Mouse (Mus musculus) T-helper 1 cell (primary cell): Measurements from ENCODE around the gene Lrp10.

Experiments
- in situ Hi-C: fragments of 300-600 bp; cut with MboI, MseI; formaldehyde crosslinking; loops from one replicate; pipeline ENCODE4 v1.15.1; 2025; ENCODE audit warnings: high pct_unique_total_duplicates

The Lrp10 gene

GRCm38 (mm10) chr14:54475941-54476844 is 12.3 kb downstream of the Lrp10 start, which contains the start of gene Rem2:
Gene Rem2, plus strand, starts transcription at chr14:54476100.
- in situ Hi-C loops, result no loop called here

GRCm38 (mm10) chr14:54477172-54477909 is 13.4 kb downstream of the Lrp10 start:
- in situ Hi-C loops, result no loop called here

- in situ Hi-C loops, result no loop called here
These were observed 15.5 kb downstream of the Lrp10 start for GRCm38 (mm10) chr14:54479451-54479920.

DNA sequence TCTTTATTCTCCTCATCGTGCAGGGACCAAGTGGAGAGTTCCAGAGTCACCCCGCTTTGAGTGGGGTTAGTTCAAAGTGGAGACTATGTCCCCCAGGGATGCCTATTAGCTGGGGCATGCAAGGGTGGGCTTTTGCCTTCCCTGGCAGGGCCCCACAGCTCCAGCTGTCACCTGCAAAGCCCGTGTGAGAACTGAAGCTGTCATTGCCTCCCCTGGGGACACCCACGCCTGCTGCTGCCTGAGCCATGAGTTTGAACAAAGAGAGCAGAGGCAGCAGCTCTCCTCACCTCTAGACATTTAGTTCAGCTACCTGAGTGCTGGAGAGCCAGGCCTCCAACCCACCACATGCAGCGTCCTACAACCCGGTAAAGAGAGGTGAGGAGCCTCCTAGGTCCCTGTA is 16.7 kb downstream of the Lrp10 start:
- in situ Hi-C loops, result no loop called here

DNA sequence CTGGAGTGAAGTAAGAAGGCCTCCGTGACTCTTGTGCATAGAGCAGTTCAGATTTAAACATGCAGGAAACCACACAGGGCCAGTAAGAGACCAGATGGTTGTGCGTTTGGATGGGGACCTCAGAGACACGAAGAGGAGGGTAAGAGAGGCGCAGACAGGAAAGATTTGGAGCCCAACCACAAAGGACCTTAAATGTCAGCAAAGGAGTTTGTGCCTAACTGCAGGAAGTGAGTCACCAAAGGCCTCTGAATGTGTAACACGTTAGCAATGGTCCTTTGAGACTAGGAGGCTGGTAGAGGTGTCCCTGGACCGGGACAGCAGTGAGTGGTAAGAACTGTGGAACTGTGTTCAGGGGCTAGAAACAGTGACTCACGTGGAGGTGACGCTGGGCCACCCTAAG is 17.5 kb downstream of the Lrp10 start:
- in situ Hi-C loops, result no loop called here

- in situ Hi-C loops, result no loop called here
These were observed 18.6 kb downstream of the Lrp10 start for GRCm38 (mm10) chr14:54482498-54482897.

- in situ Hi-C loops, result no loop called here
These were observed 22.0 kb downstream of the Lrp10 start for GRCm38 (mm10) chr14:54485899-54486298.

DNA sequence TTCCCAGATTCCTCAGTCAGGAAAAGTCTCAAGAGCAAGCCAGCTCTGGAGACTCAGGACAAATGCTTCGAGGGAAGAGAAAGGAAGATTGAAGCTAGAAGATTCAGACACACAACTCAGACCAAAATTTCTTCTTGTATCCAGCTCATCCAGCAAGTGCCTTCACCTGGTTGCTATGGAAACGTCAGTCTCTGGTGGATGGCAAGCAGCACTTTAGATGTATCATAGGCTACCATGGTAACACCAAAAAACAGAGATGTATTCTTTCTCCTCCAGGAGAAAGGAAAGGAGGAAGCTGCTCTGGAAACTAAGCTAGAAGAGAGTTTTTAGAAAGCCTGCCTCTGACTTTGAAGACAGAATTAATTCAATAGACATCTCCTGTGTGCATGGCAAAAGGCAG is 23.8 kb downstream of the Lrp10 start:
- in situ Hi-C loops, result no loop called here

- in situ Hi-C loops, result no loop called here
These were observed 24.4 kb downstream of the Lrp10 start for GRCm38 (mm10) chr14:54488350-54488749.

GRCm38 (mm10) chr14:54492345-54493131 is 28.6 kb downstream of the Lrp10 start:
- in situ Hi-C loops, result no loop called here

DNA sequence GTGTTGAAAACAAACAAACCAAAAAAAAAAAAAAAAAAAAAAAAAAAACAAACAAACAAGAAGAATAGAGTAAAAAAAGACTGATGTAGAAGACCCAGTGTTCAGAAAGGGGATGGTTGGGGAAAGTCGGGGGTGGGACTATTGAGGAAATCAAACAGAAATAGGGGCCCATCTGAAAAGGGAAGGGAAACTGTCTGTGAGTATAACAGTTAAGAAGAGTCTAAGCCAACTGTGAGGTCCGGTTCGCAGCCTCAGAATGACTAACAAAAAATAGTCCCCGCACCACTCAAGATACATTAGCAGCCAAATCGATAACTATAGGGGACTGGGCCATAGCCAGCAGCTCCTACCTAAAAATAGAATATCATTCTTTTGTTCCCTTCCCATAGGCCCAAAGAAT is 29.3 kb downstream of the Lrp10 start:
- in situ Hi-C loops, result no loop called here

GRCm38 (mm10) chr14:54494234-54494633 is 30.3 kb downstream of the Lrp10 start:
- in situ Hi-C loops, result no loop called here

GRCm38 (mm10) chr14:54496706-54497105 is 32.8 kb downstream of the Lrp10 start:
- in situ Hi-C loops, result no loop called here

DNA sequence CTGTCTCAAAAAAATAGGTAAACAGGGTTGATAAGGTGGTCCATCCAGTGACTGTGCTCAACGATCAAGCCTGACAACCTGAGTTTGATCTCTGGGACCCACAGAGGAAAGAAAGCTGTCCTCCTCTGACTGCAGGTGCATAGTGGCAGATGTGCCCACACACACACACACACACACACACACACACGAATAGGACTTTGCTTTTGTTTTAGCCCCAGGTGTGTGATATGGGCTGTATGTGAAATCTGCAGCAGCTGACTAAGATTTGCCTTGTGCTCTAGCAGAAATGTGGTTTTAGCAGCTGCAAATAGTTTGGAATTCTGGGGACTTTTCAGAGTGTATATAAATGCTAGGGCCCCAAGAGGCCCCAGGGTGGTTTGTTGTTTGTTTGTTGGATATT is 35.4 kb downstream of the Lrp10 start:
- in situ Hi-C loops, result no loop called here

DNA sequence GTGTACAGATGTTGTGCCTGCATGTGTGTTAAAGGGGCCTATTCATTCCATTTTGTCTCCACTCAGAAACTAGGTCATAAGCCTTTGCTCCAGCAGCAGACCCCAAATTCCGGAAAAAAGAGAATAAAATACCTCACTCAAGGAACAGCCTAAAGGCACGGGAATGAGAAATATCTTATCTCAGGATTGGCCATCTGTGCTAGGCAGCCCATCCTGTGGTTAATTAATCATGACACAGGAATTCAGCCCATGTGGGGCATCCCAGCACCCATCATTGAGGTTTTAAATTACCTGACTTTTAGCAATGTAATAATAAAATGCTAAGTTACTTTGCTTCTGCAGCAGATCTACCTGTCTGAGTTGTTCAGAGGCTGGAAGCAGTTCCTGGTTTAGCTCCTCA is 37.4 kb downstream of the Lrp10 start:
- in situ Hi-C loops, result no loop called here

DNA sequence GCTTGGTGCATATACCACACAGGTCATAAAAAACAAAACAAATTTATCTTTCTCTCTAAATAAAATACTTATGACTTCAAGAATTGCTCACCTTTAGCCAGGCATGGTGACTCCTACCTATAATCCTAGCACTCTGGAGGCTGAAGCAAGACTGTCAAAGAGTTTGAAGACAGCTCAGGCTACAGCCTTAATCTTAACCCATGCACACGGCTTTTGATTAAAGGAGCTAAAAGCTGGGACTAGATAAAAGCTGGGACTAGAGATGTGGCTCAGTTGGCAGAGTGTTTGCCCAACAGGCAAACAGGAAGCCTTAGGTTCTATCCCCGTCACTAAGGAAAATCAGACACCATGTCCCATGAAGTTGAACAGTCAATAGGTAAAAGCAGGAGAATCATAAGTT is 39.2 kb downstream of the Lrp10 start:
- in situ Hi-C loops, result no loop called here

DNA sequence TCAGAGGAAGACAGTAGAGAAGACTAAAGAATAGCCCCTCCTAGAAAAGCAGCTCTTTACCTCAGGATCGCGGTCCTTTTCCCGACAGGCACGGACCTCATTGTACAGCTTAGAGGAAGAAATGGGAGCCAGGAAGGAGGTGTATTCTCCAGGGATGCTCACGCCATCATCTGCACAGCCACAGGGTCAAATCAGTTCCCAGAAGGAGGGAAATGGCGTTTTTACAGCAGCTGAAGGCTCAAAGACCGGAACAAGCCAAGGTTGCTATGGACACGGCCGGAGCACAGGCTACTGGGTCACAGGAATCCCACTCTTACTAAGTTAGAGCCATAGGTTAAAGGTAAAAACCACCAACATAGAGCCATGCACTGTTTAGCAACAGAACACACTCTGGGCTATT is 45.8 kb downstream of the Lrp10 start:
- in situ Hi-C loops, result loop anchor here (5.0 kb wide), 1 partner anchor 42 kb away; no protein-coding TSS in a partner anchor

- in situ Hi-C loops, result loop anchor here (5.0 kb wide), 1 partner anchor 80 kb away; no protein-coding TSS in a partner anchor
These were observed 52.9 kb downstream of the Lrp10 start for GRCm38 (mm10) chr14:54516710-54517310.
